Mouse (Mus musculus): ENCODE results near the gene Sgk2. TPM values are rescaled to one million over a fixed set of nuclear protein-coding genes. Genes with fewer than 3 reads are reported as not detected.

Sgk2 gene
- polyA plus RNA-seq, 1 experiment from 2014 or later, result not detected

DNA sequence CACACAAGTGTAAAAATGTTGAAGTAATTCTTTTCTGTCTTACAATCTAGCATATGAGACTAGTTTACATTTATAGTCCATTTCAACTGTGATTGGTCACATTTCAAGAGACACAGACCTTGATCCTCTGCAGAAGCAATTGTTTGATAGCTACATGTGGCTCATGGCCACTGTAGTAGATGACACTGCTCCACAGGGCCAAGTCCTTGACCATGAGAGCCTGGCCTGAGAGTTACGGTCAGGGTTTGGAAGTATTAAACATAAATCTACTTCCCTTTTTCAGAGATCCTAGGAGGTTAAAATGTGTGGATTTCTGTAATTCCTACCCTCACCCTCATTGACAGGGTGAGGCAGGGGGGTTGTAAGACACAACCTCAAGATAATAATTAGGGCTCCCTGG is 13.9 kb downstream of the Sgk2 start:
- ATAC-seq (ENCODE audit: low read depth), result no peak
- no peaks in the 10 kb centered on the region for H3K9me3 ChIP-seq (ENCODE audit: control insufficient read depth, low read length)
- H3K9ac ChIP-seq (ENCODE audit: low read length), result no peak overlapping the region
- no peak overlapping the region for H3K27ac ChIP-seq (ENCODE audit: low read length)
- no peaks in the 10 kb centered on the region for H3K27me3 ChIP-seq (ENCODE audit: control insufficient read depth, insufficient read depth, low read depth, low read length)
- H3K36me3 ChIP-seq (ENCODE audit: control insufficient read depth, insufficient read depth, low read length), result no peaks in the 10 kb centered on the region
- 97% methylated on average over 1 of the region's 1 CpGs for WGBS
- H3K4me1 ChIP-seq (replicated peaks; ENCODE audit: control insufficient read depth, insufficient read depth, low read length), result no peaks in the 10 kb centered on the region
- H3K4me2 ChIP-seq (ENCODE audit: low read depth, low read length), result no peak overlapping the region
- H3K4me3 ChIP-seq (ENCODE audit: low read length), result no peak overlapping the region

- Histone ChIP-seq H3K4me2 (ENCODE audit: low read depth, low read length) (no peak overlapping the region), H3K4me3 (ENCODE audit: low read length) (no peak overlapping the region), H3K36me3 (ENCODE audit: control insufficient read depth, insufficient read depth, low read length) (no peaks in the 10 kb centered on the region), H3K9ac (ENCODE audit: low read length) (no peak overlapping the region), H3K9me3 (ENCODE audit: control insufficient read depth, low read length) (no peaks in the 10 kb centered on the region), H3K27ac (ENCODE audit: low read length) (no peak overlapping the region), H3K4me1 (replicated peaks; ENCODE audit: control insufficient read depth, insufficient read depth, low read length) (no peaks in the 10 kb centered on the region), H3K27me3 (ENCODE audit: control insufficient read depth, insufficient read depth, low read depth, low read length) (no peaks in the 10 kb centered on the region)
- 62% methylated on average over 4 of the region's 4 CpGs for WGBS
- no peak for ATAC-seq (ENCODE audit: low read depth)
These were observed 20.2 kb downstream of the Sgk2 start for GRCm38 (mm10) chr2:163007299-163007698.

- no peaks in the 10 kb centered on the region for H3K27me3 ChIP-seq (ENCODE audit: control insufficient read depth, insufficient read depth, low read depth, low read length)
- peak within 1 kb of the TSS; percentile 72 for H3K9ac ChIP-seq (ENCODE audit: low read length)
- no peaks in the 10 kb centered on the region for H3K36me3 ChIP-seq (ENCODE audit: control insufficient read depth, insufficient read depth, low read length)
- peak within 1 kb of the TSS; percentile 58 for H3K4me2 ChIP-seq (ENCODE audit: low read depth, low read length)
- H3K4me3 ChIP-seq (ENCODE audit: low read length), result peak within 1 kb of the TSS; percentile 68
- ATAC-seq (ENCODE audit: low read depth), result peak; percentile 97
- H3K9me3 ChIP-seq (ENCODE audit: control insufficient read depth, low read length), result no peaks in the 10 kb centered on the region
- WGBS, result under 1% methylated on average over 57 of the region's 57 CpGs
- H3K27ac ChIP-seq (ENCODE audit: low read length), result peak within 1 kb of the TSS; percentile 76
- peaks cover 4% of the 10 kb centered on the region; the same call in 1 of the 2 replicates for H3K4me1 ChIP-seq (replicated peaks; ENCODE audit: control insufficient read depth, insufficient read depth, low read length)
These were observed 30.0 kb downstream of the Sgk2 start, which contains the start of gene Ift52 for GRCm38 (mm10) chr2:163016916-163017743. TSS of gene Ift52 (plus strand) at chr2:163017354.

- Histone ChIP-seq H3K27me3 (ENCODE audit: control insufficient read depth, insufficient read depth, low read depth, low read length) (no peaks in the 10 kb centered on the region), H3K9ac (ENCODE audit: low read length) (no peak overlapping the region), H3K36me3 (ENCODE audit: control insufficient read depth, insufficient read depth, low read length) (peaks cover 31% of the 10 kb centered on the region), H3K4me3 (ENCODE audit: low read length) (no peak overlapping the region), H3K4me1 (replicated peaks; ENCODE audit: control insufficient read depth, insufficient read depth, low read length) (no peaks in the 10 kb centered on the region), H3K27ac (ENCODE audit: low read length) (no peak overlapping the region), H3K4me2 (ENCODE audit: low read depth, low read length) (no peak overlapping the region), H3K9me3 (ENCODE audit: control insufficient read depth, low read length) (no peaks in the 10 kb centered on the region)
- ATAC-seq (ENCODE audit: low read depth), result no peak
- 86% methylated on average over 5 of the region's 5 CpGs for WGBS
These were observed 44.2 kb downstream of the Sgk2 start for GRCm38 (mm10) chr2:163031289-163031688.

DNA sequence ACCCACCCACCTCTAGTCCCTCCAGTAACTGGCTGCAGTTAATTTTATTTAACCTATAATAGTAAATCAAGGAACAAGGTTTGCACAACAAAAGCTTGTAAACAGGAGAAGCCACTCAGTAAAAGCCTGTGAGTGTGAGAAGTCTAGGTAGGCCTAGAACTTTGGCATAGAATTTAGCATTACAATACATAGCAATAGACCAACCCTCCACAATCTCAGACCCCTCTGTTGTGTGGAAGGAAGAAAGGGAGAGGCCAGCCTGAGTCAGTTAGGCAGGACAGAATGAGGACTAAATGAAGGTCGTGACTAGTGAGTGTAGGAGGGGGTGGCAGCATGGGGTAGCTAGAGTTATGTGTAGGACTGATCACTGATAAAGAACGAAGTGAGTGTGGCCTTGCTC is 44.6 kb downstream of the Sgk2 start:
- H3K4me1 ChIP-seq (replicated peaks; ENCODE audit: control insufficient read depth, insufficient read depth, low read length), result no peaks in the 10 kb centered on the region
- no peaks in the 10 kb centered on the region for H3K27me3 ChIP-seq (ENCODE audit: control insufficient read depth, insufficient read depth, low read depth, low read length)
- no peak overlapping the region for H3K4me3 ChIP-seq (ENCODE audit: low read length)
- ATAC-seq (ENCODE audit: low read depth), result no peak
- H3K36me3 ChIP-seq (ENCODE audit: control insufficient read depth, insufficient read depth, low read length), result peaks cover 29% of the 10 kb centered on the region
- no peak overlapping the region for H3K27ac ChIP-seq (ENCODE audit: low read length)
- no peak overlapping the region for H3K4me2 ChIP-seq (ENCODE audit: low read depth, low read length)
- H3K9ac ChIP-seq (ENCODE audit: low read length), result no peak overlapping the region
- H3K9me3 ChIP-seq (ENCODE audit: control insufficient read depth, low read length), result no peaks in the 10 kb centered on the region
- 71% methylated on average over 2 of the region's 2 CpGs for WGBS

- ATAC-seq (ENCODE audit: low read depth), result no peak
- Histone ChIP-seq H3K4me2 (ENCODE audit: low read depth, low read length) (no peak overlapping the region), H3K4me3 (ENCODE audit: low read length) (no peak overlapping the region), H3K4me1 (replicated peaks; ENCODE audit: control insufficient read depth, insufficient read depth, low read length) (no peaks in the 10 kb centered on the region), H3K36me3 (ENCODE audit: control insufficient read depth, insufficient read depth, low read length) (peaks cover 29% of the 10 kb centered on the region), H3K27me3 (ENCODE audit: control insufficient read depth, insufficient read depth, low read depth, low read length) (no peaks in the 10 kb centered on the region), H3K9ac (ENCODE audit: low read length) (no peak overlapping the region), H3K27ac (ENCODE audit: low read length) (no peak overlapping the region), H3K9me3 (ENCODE audit: control insufficient read depth, low read length) (no peaks in the 10 kb centered on the region)
- WGBS, result 46% methylated on average over 4 of the region's 4 CpGs
These were observed 45.5 kb downstream of the Sgk2 start for GRCm38 (mm10) chr2:163032622-163033021.

- Histone ChIP-seq H3K4me3 (ENCODE audit: low read length) (no peak overlapping the region), H3K4me2 (ENCODE audit: low read depth, low read length) (no peak overlapping the region), H3K27ac (ENCODE audit: low read length) (no peak overlapping the region), H3K9ac (ENCODE audit: low read length) (no peak overlapping the region), H3K27me3 (ENCODE audit: control insufficient read depth, insufficient read depth, low read depth, low read length) (no peaks in the 10 kb centered on the region), H3K9me3 (ENCODE audit: control insufficient read depth, low read length) (no peaks in the 10 kb centered on the region), H3K36me3 (ENCODE audit: control insufficient read depth, insufficient read depth, low read length) (peaks cover 21% of the 10 kb centered on the region), H3K4me1 (replicated peaks; ENCODE audit: control insufficient read depth, insufficient read depth, low read length) (no peaks in the 10 kb centered on the region)
- WGBS, result 86% methylated on average over 7 of the region's 7 CpGs
- no peak for ATAC-seq (ENCODE audit: low read depth)
These were observed 52.8 kb downstream of the Sgk2 start for GRCm38 (mm10) chr2:163039940-163040339.

- peak overlapping the region; percentile 28 for H3K4me3 ChIP-seq (ENCODE audit: low read length)
- no peaks in the 10 kb centered on the region for H3K9me3 ChIP-seq (ENCODE audit: control insufficient read depth, low read length)
- H3K27ac ChIP-seq (ENCODE audit: low read length), result no peak overlapping the region
- under 1% methylated on average over 10 of the region's 10 CpGs for WGBS
- H3K4me1 ChIP-seq (replicated peaks; ENCODE audit: control insufficient read depth, insufficient read depth, low read length), result no peaks in the 10 kb centered on the region
- peaks cover 14% of the 10 kb centered on the region for H3K36me3 ChIP-seq (ENCODE audit: control insufficient read depth, insufficient read depth, low read length)
- ATAC-seq (ENCODE audit: low read depth), result peak; percentile 88
- no peak overlapping the region for H3K9ac ChIP-seq (ENCODE audit: low read length)
- peak overlapping the region; percentile 54 for H3K4me2 ChIP-seq (ENCODE audit: low read depth, low read length)
- no peaks in the 10 kb centered on the region for H3K27me3 ChIP-seq (ENCODE audit: control insufficient read depth, insufficient read depth, low read depth, low read length)
These were observed 61.0 kb downstream of the Sgk2 start for GRCm38 (mm10) chr2:163048125-163048524.

DNA sequence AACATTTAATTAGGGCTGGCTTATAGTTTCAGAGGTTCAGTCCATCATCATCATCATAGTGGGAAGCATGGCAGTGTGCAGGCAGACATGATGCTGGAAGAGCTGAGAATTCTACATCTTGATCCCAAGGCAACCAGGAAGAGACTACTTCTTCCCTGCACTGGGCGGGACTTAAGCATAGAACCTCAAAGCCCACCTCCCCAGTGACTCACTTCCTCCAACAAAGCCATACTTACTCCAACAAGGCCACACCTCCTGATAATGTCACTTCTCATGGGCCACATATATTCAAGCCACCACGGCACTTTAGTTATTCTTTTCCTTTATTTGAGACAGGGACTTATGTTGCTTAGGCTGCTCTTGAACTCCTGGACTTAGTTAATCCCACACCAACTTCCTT is 62.0 kb downstream of the Sgk2 start:
- Histone ChIP-seq H3K27me3 (ENCODE audit: control insufficient read depth, insufficient read depth, low read depth, low read length) (no peaks in the 10 kb centered on the region), H3K27ac (ENCODE audit: low read length) (no peak overlapping the region), H3K4me1 (replicated peaks; ENCODE audit: control insufficient read depth, insufficient read depth, low read length) (peaks cover 4% of the 10 kb centered on the region), H3K4me2 (ENCODE audit: low read depth, low read length) (no peak overlapping the region), H3K9ac (ENCODE audit: low read length) (no peak overlapping the region), H3K4me3 (ENCODE audit: low read length) (no peak overlapping the region), H3K9me3 (ENCODE audit: control insufficient read depth, low read length) (no peaks in the 10 kb centered on the region), H3K36me3 (ENCODE audit: control insufficient read depth, insufficient read depth, low read length) (peaks cover 13% of the 10 kb centered on the region)
- ATAC-seq (ENCODE audit: low read depth), result no peak
- 92% methylated on average over 2 of the region's 2 CpGs for WGBS

All from lung, embryonic 16.5 days (tissue).